Mouse (Mus musculus): ENCODE data around the gene Hist2h3c2. TPM values are rescaled to one million over a fixed set of nuclear protein-coding genes. Genes with fewer than 3 reads are reported as not detected.
A peak's percentile ranks its signal among the peaks of the same experiment; 100 is the strongest.
"Not testable (repeated sequence)": the region's sequence is repeated elsewhere in the genome, so short reads cannot be mapped to it uniquely, and the experiment has no call there.

The Hist2h3c2 gene
- polyA plus RNA-seq, 1 experiment = 66.4 TPM

DNA sequence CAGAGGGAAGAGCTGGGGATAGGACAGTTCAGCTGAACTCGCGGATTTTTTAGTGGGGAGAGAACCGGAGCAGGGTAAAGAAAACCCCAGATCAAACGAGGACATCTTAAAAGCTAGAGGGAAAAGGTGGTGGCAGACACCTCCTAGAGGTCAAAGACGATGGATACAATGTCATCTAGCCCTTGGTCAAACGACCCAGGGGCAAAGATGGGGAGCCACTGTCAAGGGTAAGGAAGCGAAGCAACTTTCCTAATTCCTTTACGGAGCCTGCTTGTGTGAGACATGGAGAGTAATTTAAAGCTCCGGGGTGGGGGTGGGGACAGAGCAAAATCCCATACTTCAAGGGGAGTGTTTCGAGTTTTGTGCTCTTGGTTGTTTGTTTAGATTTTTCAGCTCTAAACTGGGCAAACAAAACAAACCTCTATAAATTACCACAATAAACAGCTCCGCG is 19.7 kb downstream of the Hist2h3c2 start:
- peak overlapping the region; percentile 100 for H3K27ac ChIP-seq (ENCODE audit: insufficient read depth, low read length)
- peak; percentile 40 to 48 for DNase-seq (ENCODE audit: low read depth in 1 of 2, low spot score in 2 of 2)
- peaks cover 9% of the 10 kb centered on the region for H3K4me1 ChIP-seq (ENCODE audit: control insufficient read depth, insufficient read depth, insufficient read length)
- peak overlapping the region; percentile 56 for H3K4me3 ChIP-seq (ENCODE audit: extremely low read depth, insufficient read depth, insufficient read length)
- TF ChIP-seq POLR2A (IDR thresholded peaks at IDR 0.05; ENCODE audit: low read depth, low read length) (no peak), CTCF (IDR thresholded peaks at IDR 0.05; ENCODE audit: extremely low read depth, insufficient read depth, insufficient read length, insufficient replicate concordance) (peak; percentile 9; the same call in 1 of the 2 replicates)
- H3K27me3 ChIP-seq (ENCODE audit: control insufficient read depth, insufficient read depth, low read length) = no peaks in the 10 kb centered on the region
- WGBS = 0% methylated on average over 12 of the region's 12 CpGs
- no peaks in the 10 kb centered on the region for H3K36me3 ChIP-seq (ENCODE audit: control insufficient read depth, insufficient read depth, low read length)

DNA sequence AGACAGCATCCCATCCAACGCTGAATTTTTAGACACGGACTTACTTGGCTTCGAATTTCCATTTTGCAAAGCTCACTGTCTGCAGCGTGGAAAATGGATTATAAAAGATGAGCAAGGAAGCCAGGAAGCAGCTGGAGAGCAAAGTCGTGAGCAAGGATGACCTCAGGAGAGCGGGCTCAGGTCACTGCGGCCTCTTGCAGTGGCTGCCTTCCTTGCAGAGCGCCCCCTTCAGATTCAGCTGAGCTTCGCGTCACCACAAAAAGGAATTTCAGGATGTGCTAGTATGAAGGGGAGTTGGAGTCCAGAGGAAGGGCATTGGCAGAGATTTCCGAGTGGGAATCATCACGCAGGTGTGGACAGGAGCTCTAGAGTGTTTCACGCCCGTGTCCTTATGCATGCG is 29.7 kb downstream of the Hist2h3c2 start:
- TF ChIP-seq POLR2A (IDR thresholded peaks at IDR 0.05; ENCODE audit: low read depth, low read length) (no peak), CTCF (IDR thresholded peaks at IDR 0.05; ENCODE audit: extremely low read depth, insufficient read depth, insufficient read length, insufficient replicate concordance) (no peak)

DNA sequence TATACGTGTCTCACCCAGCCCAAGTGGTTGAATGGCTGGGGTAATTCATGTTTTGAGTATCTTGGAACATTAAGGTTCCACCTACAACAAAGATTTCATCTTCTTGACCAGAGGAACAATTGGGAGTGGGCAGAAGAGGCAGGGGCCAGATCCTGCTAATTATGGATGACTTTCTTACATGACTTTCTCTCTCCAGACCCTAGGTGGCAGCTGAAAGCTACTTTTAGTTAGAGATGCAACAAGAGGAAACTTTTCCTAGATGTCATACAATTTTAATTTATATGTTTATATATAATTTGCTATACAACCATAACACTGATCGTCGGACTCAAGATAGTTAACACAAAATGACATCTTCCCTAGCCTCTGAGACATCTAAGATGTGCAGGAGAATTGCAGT is 31.1 kb downstream of the Hist2h3c2 start:
- no peaks in the 10 kb centered on the region for H3K4me1 ChIP-seq (ENCODE audit: control insufficient read depth, insufficient read depth, insufficient read length)
- H3K4me3 ChIP-seq (ENCODE audit: extremely low read depth, insufficient read depth, insufficient read length) = no peak overlapping the region
- H3K36me3 ChIP-seq (ENCODE audit: control insufficient read depth, insufficient read depth, low read length) = no peaks in the 10 kb centered on the region
- no peak for DNase-seq (ENCODE audit: low read depth in 1 of 2, low spot score in 2 of 2)
- no peaks in the 10 kb centered on the region for H3K27me3 ChIP-seq (ENCODE audit: control insufficient read depth, insufficient read depth, low read length)
- 72% methylated on average over 3 of the region's 3 CpGs for WGBS
- TF ChIP-seq CTCF (IDR thresholded peaks at IDR 0.05; ENCODE audit: extremely low read depth, insufficient read depth, insufficient read length, insufficient replicate concordance) (no peak), POLR2A (IDR thresholded peaks at IDR 0.05; ENCODE audit: low read depth, low read length) (no peak)
- no peak overlapping the region for H3K27ac ChIP-seq (ENCODE audit: insufficient read depth, low read length)

More for the DNA sequence above, 29.7 kb downstream of the Hist2h3c2 start:
- DNase-seq (ENCODE audit: low read depth in 1 of 2, low spot score in 2 of 2) = no peak
- H3K4me1 ChIP-seq (ENCODE audit: control insufficient read depth, insufficient read depth, insufficient read length) = no peaks in the 10 kb centered on the region
- H3K36me3 ChIP-seq (ENCODE audit: control insufficient read depth, insufficient read depth, low read length) = no peaks in the 10 kb centered on the region
- 57% methylated on average over 15 of the region's 15 CpGs for WGBS
- no peaks in the 10 kb centered on the region for H3K27me3 ChIP-seq (ENCODE audit: control insufficient read depth, insufficient read depth, low read length)
- H3K27ac ChIP-seq (ENCODE audit: insufficient read depth, low read length) = no peak overlapping the region
- no peak overlapping the region for H3K4me3 ChIP-seq (ENCODE audit: extremely low read depth, insufficient read depth, insufficient read length)

DNA sequence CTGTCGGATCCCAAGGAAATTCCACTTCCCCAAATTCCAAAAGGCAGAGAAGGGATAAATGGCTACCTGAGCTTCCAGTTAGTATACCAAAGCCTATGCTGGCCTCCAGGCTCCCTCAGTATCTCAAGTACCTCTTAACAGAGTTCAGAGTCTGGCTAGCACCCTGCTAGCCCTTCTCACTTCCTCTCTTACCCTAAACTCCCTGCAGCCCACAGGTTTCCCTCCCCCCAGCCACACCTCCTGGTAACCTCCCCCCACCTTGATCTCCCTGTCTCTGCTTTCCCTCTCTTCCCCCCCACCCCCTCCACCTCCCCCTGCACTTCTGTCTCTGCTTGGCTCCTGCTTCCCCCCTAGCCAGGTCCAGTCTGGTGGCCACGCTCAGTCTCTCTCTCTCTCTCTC is 39.2 kb downstream of the Hist2h3c2 start:
- 43% methylated on average over 2 of the region's 2 CpGs for WGBS
- DNase-seq (ENCODE audit: low read depth in 1 of 2, low spot score in 2 of 2) = no peak
- Histone ChIP-seq H3K4me3 (ENCODE audit: extremely low read depth, insufficient read depth, insufficient read length) (no peak overlapping the region), H3K27me3 (ENCODE audit: control insufficient read depth, insufficient read depth, low read length) (no peaks in the 10 kb centered on the region), H3K27ac (ENCODE audit: insufficient read depth, low read length) (no peak overlapping the region), H3K4me1 (ENCODE audit: control insufficient read depth, insufficient read depth, insufficient read length) (peaks cover 23% of the 10 kb centered on the region; the same call in 1 of the 2 replicates), H3K36me3 (ENCODE audit: control insufficient read depth, insufficient read depth, low read length) (no peaks in the 10 kb centered on the region)
- TF ChIP-seq POLR2A (IDR thresholded peaks at IDR 0.05; ENCODE audit: low read depth, low read length) = no peak
- no peak for TF ChIP-seq CTCF (IDR thresholded peaks at IDR 0.05; ENCODE audit: extremely low read depth, insufficient read depth, insufficient read length, insufficient replicate concordance)

DNA sequence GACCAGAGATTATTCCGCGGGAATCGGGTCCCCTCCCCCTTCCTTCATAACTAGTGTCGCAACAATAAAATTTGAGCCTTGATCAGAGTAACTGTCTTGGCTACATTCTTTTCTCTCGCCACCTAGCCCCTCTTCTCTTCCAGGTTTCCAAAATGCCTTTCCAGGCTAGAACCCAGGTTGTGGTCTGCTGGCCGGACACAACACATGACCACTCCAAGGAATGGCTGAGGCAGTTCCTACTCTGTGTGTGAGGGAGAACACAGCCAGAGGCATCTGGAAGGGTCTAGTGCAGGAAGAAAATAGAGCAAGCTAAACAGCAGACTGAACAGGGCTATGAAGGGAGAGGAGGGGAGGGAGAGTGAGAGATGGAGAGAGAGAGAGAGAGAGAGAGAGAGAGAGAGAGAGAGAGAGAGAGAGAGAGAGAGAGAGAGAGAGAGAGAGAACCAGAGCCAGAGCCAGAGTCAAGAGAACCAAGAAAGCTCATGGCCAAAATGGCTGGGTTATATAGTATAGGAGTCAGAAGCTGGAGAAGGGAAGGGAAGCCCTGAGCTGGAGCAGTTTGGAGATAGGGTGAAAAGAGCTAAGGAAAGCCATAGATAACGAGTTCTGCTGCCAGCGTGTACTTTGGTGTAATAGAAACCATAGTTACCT is 40.2 kb downstream of the Hist2h3c2 start:
- not testable (repeated sequence) for H3K27me3 ChIP-seq (ENCODE audit: control insufficient read depth, insufficient read depth, low read length); H3K36me3 ChIP-seq (ENCODE audit: control insufficient read depth, insufficient read depth, low read length); DNase-seq (ENCODE audit: low read depth in 1 of 2, low spot score in 2 of 2); H3K27ac ChIP-seq (ENCODE audit: insufficient read depth, low read length); H3K4me3 ChIP-seq (ENCODE audit: extremely low read depth, insufficient read depth, insufficient read length)
- peaks cover 23% of the 10 kb centered on the region; the same call in 1 of the 2 replicates for H3K4me1 ChIP-seq (ENCODE audit: control insufficient read depth, insufficient read depth, insufficient read length)
- WGBS = 30% methylated on average over 8 of the region's 8 CpGs

DNA sequence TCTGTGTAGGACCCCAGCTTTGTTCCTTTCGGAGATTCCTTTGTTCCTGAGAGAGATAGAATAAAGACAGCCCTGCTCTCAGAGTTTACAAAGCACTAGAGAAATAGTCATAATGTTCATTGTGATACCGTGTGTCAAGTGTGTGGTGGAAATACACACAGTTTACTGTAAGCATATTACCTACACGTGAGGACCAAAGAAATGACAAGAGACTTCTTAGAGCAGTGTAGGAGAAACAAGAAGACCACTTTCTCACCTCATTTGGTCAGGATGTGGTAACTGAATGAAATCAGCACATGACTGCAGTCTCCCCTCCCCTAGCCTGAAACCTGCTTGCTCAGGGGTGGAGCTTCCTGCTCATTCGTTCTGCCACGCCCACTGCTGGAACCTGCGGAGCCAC is 40.7 kb downstream of the Hist2h3c2 start:
- peak in 1 of 2 experiments; percentile 76 for DNase-seq (ENCODE audit: low read depth in 1 of 2, low spot score in 2 of 2)
- 2% methylated on average over 6 of the region's 6 CpGs for WGBS
- Histone ChIP-seq H3K4me3 (ENCODE audit: extremely low read depth, insufficient read depth, insufficient read length) (peak overlapping the region; percentile 25), H3K4me1 (ENCODE audit: control insufficient read depth, insufficient read depth, insufficient read length) (peaks cover 23% of the 10 kb centered on the region; the same call in 1 of the 2 replicates), H3K27ac (ENCODE audit: insufficient read depth, low read length) (peak overlapping the region; percentile 84), H3K27me3 (ENCODE audit: control insufficient read depth, insufficient read depth, low read length) (no peaks in the 10 kb centered on the region), H3K36me3 (ENCODE audit: control insufficient read depth, insufficient read depth, low read length) (no peaks in the 10 kb centered on the region)
- TF ChIP-seq CTCF (IDR thresholded peaks at IDR 0.05; ENCODE audit: extremely low read depth, insufficient read depth, insufficient read length, insufficient replicate concordance) (no peak), POLR2A (IDR thresholded peaks at IDR 0.05; ENCODE audit: low read depth, low read length) (peak; percentile 3; the same call in 1 of the 2 replicates)

DNA sequence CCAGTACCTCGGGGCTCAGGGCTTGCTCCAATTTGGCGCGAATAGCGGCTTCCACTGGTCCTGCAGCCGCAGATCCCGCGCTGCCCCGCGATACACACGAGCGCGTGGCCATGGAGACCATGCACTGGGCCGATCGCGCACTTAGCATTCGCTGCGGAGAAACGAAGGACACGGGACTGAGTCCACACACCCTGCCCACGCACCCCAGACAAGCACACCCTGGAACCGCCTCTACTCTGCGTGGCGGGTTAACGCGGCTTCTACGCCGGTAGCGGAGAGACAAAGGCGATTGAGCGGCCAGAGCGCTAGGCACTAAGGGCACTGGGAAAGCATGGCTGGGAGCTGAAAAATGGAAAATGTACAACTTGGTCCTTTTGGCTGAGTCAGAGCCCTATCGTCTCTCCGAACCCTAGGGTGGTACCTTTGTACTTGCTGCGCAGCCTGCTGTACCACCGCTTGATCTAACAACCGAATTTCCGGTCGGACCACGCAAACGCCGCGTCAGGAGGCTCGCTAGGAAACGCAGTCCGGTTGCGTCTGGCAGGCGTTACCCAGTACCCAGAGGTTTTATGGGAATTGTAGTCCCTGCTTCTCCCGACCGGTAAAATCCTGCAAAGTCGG is 41.7 kb downstream of the Hist2h3c2 start:
- under 1% methylated on average over 50 of the region's 50 CpGs for WGBS

More for the DNA sequence above, 41.7 kb downstream of the Hist2h3c2 start:
- no peaks in the 10 kb centered on the region for H3K27me3 ChIP-seq (ENCODE audit: control insufficient read depth, insufficient read depth, low read length)
- H3K4me3 ChIP-seq (ENCODE audit: extremely low read depth, insufficient read depth, insufficient read length) = peak overlapping the region; percentile 72
- TF ChIP-seq CTCF (IDR thresholded peaks at IDR 0.05; ENCODE audit: extremely low read depth, insufficient read depth, insufficient read length, insufficient replicate concordance) (no peak), POLR2A (IDR thresholded peaks at IDR 0.05; ENCODE audit: low read depth, low read length) (peak; percentile 90)
- H3K27ac ChIP-seq (ENCODE audit: insufficient read depth, low read length) = peak overlapping the region; percentile 91
- peaks cover 23% of the 10 kb centered on the region; the same call in 1 of the 2 replicates for H3K4me1 ChIP-seq (ENCODE audit: control insufficient read depth, insufficient read depth, insufficient read length)
- peak; percentile 77 to 85 for DNase-seq (ENCODE audit: low read depth in 1 of 2, low spot score in 2 of 2)
- H3K36me3 ChIP-seq (ENCODE audit: control insufficient read depth, insufficient read depth, low read length) = no peaks in the 10 kb centered on the region
